Mouse (Mus musculus) Muller cell, postnatal 12 days (primary cell): ENCODE data around the gene A730049H05Rik.

ENCODE experiments used
- DNase-seq: peaks from one replicate; pipeline ENCODE4 v3.0.0-alpha.2; 2015; ENCODE audit errors: inconsistent ontology term

The A730049H05Rik gene

DNA sequence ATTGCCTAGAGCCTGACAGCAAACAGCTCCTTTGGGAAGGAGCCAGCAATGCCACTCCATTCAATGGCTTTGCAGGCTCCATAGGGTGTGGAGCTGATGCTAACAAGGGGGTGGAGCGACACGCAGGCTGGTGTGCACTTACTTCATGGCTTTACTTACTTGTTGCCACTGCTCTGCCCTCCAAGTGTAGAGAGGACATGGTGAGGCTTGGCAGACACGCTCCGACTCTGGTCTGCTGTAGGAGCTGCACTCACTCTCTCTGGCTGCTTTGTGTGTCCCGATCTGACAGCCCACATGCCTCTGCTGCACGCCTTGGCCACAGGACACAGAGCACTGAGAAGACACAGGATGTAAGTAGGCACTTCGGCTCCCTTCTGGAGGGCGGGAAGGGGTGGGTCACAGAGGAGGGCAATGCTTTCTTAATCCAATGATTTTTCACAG, at the start of gene A730049H05Rik:
A730049H05Rik (plus strand) TSS at position 168 of the 441 bp plus-strand sequence.
- DNase-seq, result no peak

DNA sequence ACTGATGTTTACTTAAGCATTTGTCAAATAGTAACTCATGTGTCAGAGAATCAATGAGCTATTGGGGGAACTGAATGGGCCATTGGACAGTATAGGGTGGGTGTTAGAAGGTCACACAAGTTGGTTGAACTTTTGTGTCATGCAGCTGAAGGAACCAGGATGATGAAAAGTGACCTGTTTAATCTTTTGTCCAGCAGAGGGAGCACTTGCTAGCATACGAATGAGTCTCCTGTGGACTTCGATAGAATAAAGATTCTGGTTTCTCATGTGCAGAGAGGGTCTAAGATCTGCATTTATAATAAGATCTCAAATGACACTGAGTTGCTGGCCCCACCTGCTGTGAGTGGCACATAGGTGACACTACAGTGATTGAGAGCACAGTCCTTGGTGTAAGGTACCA, 39.9 kb upstream of the A730049H05Rik start:
- peak; percentile 13 for DNase-seq

DNA sequence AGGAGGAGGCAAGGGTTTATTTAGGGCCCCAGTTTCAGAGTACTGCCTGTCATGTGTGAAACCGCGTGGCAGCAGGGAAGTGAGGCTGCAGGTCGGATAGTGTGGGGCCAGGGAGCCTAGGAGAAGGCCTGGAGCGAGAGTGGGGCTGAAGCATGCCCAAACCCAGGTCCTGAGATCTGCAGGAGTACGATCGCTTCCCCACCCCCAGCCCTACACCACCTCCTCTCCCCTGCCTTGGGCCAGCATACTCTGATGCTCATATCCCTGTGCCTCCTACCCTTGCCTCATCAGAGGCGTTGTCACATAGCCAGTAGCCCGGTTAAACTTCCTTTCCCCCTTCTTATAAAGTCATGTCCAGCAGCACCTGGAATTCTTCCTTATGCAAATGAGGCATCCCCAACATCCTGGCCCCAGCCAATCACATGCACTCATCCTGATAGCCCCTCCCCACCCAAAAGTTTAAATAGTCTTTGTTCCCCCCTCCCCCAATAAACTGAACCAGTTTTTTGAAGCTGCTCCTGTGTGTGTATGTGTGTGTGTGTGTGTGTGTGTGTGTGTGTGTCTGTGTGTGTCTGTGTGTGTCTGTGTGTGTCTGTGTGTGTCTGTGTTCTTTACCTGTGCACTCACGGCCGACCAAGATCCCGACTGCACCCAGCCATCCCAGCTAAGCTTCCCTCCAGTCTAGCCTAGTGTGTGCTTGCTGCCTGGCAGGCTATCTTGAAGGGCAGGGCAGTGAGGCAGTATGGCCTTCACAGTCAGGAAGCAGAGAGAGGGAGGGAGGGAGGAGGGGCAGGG, 36.9 kb upstream of the A730049H05Rik start:
- DNase-seq, result no peak

DNA sequence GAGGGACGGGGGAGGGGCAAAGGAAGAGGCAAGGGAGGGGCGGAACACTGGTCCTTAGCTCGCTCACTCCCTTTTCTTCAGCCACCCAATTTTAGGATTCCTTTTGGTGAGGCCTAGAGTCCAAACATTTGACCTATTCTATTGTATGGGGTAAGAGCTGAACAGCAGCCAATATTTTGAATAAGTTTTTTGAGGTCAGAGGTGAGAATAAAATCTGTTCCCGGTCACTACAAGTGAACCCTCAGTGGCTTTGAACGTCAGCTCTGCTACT, 36.4 kb upstream of the A730049H05Rik start:
- no peak for DNase-seq

DNA sequence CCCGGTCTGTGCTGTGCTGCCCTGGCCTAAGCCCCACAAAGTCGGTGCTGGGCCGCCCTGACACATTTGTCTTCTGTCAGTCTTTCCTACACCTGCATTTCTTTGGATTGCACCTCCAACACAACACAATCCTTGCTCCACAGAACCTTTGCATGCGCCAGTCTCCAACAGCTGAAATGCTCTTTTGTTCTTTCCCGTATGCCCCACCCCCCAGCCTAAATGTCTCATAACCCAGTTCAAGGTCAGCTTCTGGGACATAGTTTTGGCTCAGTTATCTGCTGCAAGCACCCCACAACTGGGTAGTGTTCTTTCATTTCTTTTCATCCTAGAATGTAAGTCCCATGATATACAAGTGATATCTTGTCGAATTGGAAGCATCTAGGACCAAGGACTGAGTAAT, 34.8 kb upstream of the A730049H05Rik start:
- no peak for DNase-seq

DNA sequence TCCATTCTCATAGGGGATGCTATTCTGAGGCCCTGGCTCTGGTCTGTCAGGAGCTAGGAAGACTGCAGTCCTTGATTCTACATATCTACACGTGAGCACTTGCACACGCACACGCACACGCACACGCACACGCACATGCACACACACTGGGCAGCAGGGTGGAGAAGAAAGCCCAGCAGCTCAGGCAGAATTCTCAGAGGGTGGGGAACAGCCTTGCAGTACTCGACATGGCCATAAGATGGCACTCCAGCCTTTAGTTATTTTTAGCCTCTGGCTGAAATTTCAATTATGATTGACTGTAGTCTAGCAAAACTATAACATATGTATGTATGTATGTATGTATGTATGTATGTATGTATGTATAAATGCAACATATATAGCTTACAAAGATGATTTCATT, 31.5 kb upstream of the A730049H05Rik start:
- peak; percentile 35 for DNase-seq

DNA sequence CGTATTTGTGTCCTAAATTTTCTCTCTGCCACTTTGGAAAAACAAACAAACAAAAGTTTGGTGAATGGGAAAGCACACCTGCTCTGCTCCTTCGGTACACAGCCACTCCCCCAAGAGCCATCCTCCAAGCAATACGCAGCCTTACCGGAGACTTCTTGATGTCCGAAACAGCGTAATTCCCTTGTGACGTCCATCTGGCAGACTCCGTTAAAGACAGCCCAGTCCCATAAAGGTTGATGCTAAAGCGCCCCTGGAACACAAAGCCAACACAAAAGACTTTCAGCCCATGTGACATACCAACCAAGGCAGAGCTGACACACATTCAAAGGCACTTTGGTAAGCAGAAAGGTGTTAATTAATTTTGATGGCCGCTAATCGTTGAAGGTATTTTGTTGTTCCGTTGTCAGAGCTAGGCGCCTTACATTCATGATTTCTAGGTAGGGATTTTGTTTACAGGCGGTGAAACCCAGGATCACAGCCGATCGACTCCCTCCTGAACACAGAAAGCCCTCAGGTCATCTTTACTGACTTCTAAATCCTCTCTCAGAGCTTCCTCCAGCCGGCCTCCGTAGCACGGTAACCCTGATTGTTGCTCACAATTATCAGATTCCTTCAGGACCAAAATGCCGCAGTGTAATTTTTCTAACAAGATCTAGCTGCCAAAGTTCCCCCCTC, 29.4 kb upstream of the A730049H05Rik start:
- peak; percentile 43 for DNase-seq

DNA sequence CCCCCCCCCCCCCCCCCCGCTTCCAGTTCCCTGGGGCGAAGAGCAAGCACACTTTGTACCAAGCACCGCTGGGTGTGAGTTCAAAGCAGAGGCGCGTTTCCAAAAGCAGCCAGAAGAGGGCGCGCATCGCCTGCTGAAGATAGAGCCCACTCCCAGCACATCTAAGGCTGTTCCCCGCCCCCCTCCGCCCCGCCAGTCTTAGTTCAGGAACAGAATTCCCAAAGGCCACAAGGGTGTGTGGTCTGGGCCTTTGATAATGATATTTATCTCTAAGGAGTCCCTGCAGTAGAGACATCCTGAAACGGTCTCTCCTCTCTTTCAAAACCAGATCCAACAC, 28.9 kb upstream of the A730049H05Rik start:
- DNase-seq, result peak; percentile 88

DNA sequence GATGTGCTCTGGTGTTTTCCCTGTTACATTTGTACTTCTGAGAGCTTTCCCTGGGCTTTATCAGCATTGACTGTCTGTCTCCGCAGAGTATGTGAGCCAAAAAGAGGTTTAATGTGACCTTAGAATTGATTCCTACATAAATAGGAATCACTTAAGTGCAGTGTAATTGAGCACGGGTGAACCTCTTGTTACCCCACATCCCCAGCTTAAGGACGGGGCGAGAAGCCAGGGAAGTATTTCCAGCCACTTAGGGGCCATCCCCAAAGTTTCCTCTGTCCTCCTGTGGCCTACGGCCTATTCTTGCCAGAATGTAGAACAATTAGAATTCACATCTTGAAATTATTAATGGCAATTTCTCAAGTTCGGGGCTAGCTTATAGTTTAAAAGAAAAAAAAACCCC, 22.5 kb upstream of the A730049H05Rik start:
- DNase-seq, result no peak

DNA sequence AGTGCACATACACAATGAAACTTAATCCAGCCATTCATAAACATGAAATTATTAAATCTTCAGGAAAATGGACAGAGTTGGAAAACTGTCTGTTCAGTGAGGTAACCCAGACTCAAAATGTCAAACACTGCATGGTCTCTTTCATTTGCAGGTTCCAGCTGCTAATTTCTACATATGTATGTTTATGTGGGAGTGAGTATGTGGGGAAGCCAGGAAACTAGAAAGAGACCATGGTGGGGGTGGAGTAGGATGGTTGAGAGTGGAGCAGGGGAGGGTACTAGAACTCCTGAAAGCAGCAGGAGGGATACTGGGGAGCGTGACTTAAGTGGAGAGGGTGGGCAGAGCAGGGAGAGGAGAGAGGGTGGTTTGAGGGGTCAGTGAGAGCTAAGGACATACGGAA, 14.8 kb upstream of the A730049H05Rik start:
- no peak for DNase-seq

DNA sequence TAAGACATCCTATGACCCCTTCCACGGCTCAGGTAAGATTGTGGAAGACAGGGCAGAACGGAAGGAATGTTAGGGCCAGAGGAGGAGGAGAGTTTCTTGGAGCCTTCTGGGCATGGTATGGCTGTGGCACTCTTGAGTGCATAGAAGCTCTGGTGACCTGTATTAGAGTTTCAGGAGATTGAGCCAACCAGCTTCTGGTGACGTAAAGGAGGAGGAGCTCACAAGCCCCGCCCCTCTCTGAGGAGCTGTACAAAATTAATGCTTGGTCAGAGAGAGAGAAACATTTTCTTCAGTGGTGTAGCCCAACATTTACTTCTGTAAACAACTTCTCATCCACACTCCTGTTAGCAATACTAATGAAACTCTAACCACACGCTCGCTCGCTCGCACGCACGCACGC, 13.9 kb upstream of the A730049H05Rik start:
- DNase-seq, result no peak

DNA sequence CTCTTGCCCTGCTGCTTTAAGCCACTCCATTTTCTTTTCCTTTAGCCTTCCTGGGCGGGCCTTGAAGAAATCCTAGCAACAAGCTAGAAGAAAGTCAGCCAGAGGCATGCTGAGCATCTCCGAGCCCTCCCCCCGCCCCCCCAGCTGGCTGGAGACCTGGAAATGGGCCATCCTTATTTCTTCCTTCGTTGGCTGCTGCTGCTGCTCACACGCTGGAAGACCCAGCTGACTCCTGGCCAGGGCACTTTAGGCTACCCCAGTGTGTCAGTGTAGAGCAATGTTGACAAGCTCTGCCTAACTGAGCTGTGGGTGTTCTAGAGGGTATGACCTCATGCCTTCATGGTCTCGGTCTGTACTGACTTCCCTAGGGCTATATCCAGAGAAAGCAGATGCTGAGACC, 13.1 kb upstream of the A730049H05Rik start:
- peak; percentile 78 for DNase-seq

DNA sequence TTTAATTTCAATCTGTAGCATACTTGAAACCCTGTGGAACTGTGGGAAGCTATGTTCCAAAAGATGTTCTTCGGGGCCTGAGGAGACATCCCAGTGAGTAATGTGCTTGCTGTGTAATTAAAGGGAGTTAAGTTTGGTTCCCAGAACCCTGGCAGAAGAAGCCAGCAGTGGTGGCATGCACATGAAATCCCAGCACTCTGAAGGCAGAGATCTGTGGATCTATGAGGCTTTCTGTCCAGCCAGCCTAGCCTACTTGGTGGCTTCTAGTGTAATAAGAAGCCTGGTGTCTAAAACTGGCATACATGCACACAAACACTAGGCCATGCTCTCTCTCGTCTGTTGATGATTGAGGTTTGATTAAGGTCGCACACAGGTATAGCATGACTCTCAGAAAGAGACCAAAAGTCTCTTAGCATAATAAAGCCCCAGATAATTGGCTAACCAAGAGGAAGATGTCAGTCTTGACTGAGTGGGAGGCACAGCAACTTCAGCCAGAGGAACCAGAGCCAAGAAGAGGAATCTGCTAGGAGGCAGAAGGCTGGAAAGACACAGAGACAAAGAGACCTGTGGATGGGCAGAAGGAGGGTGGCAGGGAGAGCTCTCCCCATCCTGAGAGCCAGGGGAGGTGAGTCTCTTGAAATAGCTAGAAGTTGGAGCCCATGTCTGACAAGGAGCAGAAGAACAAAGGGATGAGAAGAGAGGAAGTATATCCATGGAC, 11.9 kb upstream of the A730049H05Rik start:
- DNase-seq, result no peak

DNA sequence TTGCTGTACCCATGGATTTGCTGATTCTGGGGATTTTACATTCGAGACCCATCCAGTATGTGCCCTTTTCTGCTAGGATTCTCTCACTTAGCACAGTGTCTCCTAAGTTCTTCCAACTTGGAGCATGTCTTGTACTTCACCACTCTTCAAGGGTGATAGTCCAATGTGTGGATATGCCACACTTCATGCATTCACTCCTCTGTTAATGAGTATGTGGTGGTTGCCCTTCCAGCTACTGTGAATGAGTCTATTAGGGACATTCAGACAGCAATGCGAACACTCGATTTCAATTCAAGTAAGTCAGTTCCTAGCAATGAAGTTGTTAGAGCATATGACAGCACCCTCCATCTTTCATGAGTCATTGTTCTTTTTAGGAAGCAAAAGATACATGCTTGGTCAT, 6.5 kb upstream of the A730049H05Rik start:
- no peak for DNase-seq

DNA sequence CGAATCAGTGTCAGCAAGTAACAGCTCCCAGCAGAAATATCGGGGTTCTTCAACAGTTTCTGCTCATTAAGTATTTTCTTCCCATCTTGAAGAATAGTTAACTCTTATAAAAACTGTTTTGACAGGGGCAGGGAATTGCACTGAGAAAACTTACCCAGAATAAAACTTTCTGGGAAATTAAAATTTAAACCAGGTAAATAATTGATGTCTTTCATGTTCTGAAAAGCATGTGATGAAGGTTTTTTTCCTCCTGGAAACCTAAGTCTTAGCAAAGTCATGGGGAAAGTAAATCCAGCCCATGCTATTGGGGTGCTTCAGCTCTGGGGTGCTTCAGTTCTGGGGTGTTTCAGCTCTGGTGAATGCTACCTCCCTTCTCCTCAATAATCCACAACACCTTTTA, 5.7 kb upstream of the A730049H05Rik start:
- no peak for DNase-seq

DNA sequence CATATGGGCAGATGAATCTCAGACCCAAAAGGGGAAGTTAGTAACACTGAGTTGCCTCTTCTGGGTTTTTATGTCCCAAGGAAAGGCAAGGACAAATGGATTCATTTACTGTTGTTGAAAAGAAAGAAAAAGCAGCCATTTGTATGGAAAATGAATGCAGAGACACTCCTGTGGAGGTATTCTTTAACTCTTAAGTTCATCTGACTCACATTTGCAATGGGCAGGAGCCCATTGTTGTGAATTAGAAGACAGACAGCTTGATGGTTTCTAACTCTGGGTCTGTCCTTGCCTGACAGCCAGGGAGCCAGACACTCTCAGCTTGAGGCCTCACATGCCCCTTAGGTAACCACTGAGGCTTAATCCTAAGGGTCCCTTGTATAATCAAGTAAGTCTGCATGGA, 4.7 kb upstream of the A730049H05Rik start:
- DNase-seq, result no peak

DNA sequence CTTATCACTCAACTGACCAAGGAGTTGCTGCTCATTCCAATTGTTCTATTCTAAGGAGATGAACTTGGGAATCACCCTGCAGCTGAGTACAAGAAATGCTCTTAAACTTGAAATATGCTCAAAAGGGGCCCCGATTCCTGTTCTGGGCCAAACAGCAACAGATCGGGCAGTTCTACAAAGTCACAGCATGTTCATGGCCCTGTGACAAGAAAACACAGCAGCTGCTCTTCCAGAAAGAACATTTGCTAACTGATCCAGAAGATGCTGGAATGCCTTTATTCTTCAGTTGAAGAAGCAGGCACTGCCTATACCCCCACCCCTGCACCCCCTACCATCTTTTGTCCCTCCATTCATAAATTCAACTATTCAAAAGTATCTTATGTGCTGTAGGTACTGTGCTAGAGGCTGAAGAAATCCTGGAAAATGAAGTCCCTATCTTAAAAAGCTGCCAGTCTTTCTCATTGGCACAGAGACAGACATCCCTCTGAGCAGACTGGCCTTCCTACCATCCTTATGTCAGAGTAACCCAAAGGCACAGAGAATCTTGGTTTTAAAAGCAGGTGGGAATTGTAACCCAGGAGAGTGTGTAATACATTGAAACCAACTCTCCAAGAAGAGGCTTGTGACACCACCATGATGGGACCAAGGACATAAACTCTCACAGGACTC, 3.4 kb upstream of the A730049H05Rik start:
- peak; percentile 40 for DNase-seq

DNA sequence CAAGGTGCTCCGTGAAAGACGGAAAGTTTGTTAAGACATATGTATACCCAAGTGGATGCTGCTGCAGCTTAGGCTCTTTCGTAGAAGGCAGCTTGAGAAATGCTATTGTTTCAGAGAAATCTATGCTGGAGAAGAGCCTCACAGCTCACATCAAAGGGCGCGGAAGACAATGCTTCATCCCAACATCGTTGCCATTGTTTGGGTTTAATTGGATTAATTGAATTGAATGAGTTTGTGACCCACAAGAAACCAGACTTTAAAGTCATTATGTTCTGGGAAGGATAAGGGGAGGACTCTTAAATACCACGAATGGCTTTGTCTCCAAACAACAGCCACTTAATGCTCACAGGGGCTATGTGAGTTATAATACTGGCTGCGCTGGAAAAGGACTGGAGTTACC, 1.4 kb downstream of the A730049H05Rik start:
- DNase-seq, result peak; percentile 43

DNA sequence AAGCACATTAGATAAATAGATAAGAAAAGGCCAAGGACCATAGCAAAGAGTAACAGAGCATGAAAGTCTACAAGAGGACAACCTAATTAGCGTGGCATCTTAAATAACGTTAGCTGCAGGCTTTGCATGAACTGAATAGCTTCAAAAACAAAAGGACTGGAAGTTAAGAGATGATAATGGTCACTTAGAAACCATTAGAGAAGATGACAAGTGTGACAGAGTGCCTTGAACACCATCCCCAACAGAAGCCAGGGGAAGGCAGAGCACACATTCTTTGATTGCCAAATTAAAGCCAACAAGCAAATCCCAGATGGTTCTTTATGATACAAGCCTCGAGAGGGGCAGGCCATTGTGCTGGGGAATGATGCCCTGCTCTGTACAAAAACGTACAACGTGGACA, 5.3 kb downstream of the A730049H05Rik start:
- DNase-seq, result no peak

DNA sequence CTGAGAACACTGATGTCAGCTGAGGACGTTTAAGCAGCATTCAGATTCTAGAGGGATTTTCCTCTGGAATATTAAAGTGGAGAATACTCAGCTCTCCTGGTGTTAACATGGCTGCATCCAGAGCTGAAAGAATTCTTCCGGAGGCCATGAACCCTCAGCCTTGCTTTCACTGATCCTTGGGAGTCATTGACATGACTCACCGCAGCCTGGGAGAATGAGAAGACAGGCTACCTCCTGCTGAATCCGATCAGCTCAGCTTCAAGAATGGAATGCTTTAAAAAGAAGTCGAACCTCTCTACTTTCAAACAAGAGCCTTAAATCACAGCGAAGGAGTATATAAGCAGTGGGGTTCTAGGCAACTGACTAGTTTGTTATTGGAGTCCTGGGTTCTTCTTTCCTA, 5.7 kb downstream of the A730049H05Rik start:
- DNase-seq, result peak; percentile 61

DNA sequence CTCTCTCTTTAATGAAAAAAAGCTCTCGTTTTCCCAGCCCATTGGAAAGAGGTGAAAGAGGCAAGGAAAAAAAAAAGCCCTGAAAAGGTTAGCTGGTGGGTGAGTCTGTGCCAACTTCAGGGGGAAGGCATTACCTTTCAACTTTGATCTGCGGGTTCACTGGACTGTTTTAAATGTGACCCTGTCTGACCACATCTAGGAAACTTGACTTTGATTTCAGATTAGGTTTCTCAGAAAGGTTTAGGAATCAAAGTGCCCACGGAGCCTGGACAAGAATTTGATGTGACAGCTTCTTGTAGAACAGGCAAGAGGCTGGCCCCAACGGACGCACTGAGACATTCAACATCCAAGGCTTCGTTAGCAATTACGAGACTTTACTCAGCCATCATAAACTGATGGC, 7.7 kb downstream of the A730049H05Rik start:
- DNase-seq, result no peak

DNA sequence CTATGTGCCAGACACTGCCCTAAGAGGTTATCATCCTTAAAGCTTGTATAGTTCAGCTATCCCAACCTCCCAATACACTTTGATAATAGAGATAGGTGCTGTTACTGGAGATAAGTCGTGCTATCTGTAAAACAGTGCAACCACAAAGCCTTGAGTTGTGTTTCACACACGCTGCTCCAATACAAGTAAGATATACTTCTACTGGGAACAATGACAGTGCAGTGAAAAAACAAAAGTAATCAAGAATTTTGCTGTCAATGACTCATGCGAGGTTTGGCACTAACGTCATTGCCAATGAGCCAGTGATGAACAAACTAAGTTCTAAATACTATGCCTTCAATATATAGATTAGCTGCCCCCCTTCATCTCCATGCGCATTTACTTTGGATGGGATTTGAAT, 10.3 kb downstream of the A730049H05Rik start:
- peak; percentile 57 for DNase-seq
